Mouse (Mus musculus) MEL (cell line): ENCODE measurements at regions not wholly inside any gene's neighbourhood (a gene's known extent, or its start where the extent isn't known, plus 50 kb on each side); places are given as distances from the start of the nearest gene placed in this dataset.

Experiments
- CTCF ChIP-seq, 3 experiments: IDR thresholded peaks in 2 of 3; conservative IDR thresholded peaks in 1 of 3; 2 replicates each; pipeline ENCODE4 v1.5.1; 2011 to 2012; ENCODE audit warnings: low read length in 3 of 3, low read depth in 2 of 3, mild to moderate bottlenecking in 2 of 3, improper control_type of control experiment in 1 of 3, inconsistent platforms in 1 of 3, mixed read lengths in 1 of 3, moderate library complexity in 1 of 3; ENCODE audit not compliant: control insufficient read depth in 1 of 3, insufficient read depth in 1 of 3, poor library complexity in 1 of 3, severe bottlenecking in 1 of 3
- GATA1 ChIP-seq: IDR thresholded peaks from 2 replicates; pipeline ENCODE4 v1.6.1; 2011; ENCODE audit warnings: low read depth, low read length, improper control_type of control experiment
- JUND ChIP-seq: IDR thresholded peaks from 2 replicates; pipeline ENCODE4 v1.6.1; 2011; ENCODE audit warnings: low read depth, mild to moderate bottlenecking, improper control_type of control experiment, low read length
- MYC ChIP-seq: IDR thresholded peaks from 2 replicates; pipeline ENCODE4 v1.6.1; 2011; ENCODE audit warnings: low read depth, mild to moderate bottlenecking, low read length, improper control_type of control experiment, moderate library complexity
- POLR2AphosphoS2 ChIP-seq: IDR thresholded peaks from 2 replicates; pipeline ENCODE4 v1.6.1; 2011; ENCODE audit warnings: low read length, improper control_type of control experiment
- SMC3 ChIP-seq: IDR thresholded peaks from 2 replicates; pipeline ENCODE4 v1.6.1; 2011; ENCODE audit warnings: low read depth, low read length, improper control_type of control experiment
- TAL1 ChIP-seq: IDR thresholded peaks from 2 replicates; pipeline ENCODE4 v1.6.1; 2012; ENCODE audit warnings: mild to moderate bottlenecking, inconsistent platforms, low read length, moderate library complexity, mixed read lengths

DNA sequence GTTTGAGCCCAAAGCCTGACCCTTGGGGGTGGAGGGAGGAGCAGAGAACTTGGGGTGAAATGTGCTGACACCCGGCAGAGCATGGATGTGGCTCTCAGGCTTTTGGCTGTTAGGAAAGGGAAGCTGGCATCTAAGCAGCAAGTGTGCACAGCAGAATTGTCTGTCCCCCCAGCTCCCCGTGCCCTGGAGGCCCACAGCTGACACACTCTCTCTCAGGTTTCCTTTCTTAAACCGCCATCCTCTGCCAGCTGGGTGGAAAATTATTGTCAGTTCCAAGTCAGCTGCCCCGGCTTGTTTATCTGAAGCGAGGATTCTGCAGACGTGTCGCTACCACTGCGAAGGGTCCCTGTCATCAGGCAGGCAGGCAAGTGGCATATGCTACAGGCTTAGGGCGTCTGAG lies 127.6 kb downstream of the Cdh26 start:
- no peak for TF ChIP-seq JUND
- TF ChIP-seq GATA1: no peak
- TF ChIP-seq MYC: no peak
- no peak for TF ChIP-seq SMC3
- TF ChIP-seq CTCF (IDR thresholded peaks at IDR 0.05 in 2 of 3, conservative IDR thresholded peaks at IDR 0.05 in 1 of 3; ENCODE audit: control insufficient read depth in 1 of 3, insufficient read depth in 1 of 3, low read depth in 2 of 3, low read length in 3 of 3, poor library complexity in 1 of 3, severe bottlenecking in 1 of 3): no peak
- no peak for TF ChIP-seq TAL1
- TF ChIP-seq POLR2AphosphoS2: no peak
